Mouse (Mus musculus) embryonic facial prominence, embryonic 12.5 days (tissue): ENCODE data around the gene Clec2l. TPM values are rescaled to one million over a fixed set of nuclear protein-coding genes. Genes with fewer than 3 reads are reported as not detected.
"Not testable (repeated sequence)": the region's sequence is repeated elsewhere in the genome, so short reads cannot be mapped to it uniquely, and the experiment has no call there.

Source experiments
- ATAC-seq: fragments of 200-750 bp; cut with Nextera tagmentation; 2 replicates; pipeline ENCODE4 v1.8.0; 2017; ENCODE audit not compliant: insufficient number of reproducible peaks, insufficient read depth, low FRiP score, low TSS enrichment
- H3K27ac ChIP-seq: fragments of 300-500 bp; sonication (generic); 2 replicates; pipeline ENCODE4 v1.5.1; 2016; ENCODE audit warnings: mild to moderate bottlenecking
- H3K27me3 ChIP-seq: fragments of 300-500 bp; sonication (generic); 2 replicates; pipeline ENCODE4 v1.6.1; 2016; ENCODE audit warnings: mild to moderate bottlenecking, moderate library complexity
- H3K36me3 ChIP-seq: fragments of 300-500 bp; sonication (generic); 2 replicates; pipeline ENCODE4 v1.6.1; 2016; ENCODE audit warnings: mild to moderate bottlenecking
- H3K4me1 ChIP-seq: fragments of 300-500 bp; sonication (generic); 2 replicates; pipeline ENCODE4 v1.6.1; 2016
- H3K4me2 ChIP-seq: fragments of 300-500 bp; sonication (generic); replicated peaks from 2 replicates; pipeline ENCODE4 v1.6.1; 2016; ENCODE audit warnings: mild to moderate bottlenecking, moderate library complexity
- H3K4me3 ChIP-seq: fragments of 300-500 bp; sonication (generic); 2 replicates; pipeline ENCODE4 v1.5.1; 2016; ENCODE audit warnings: mild to moderate bottlenecking
- H3K9ac ChIP-seq: fragments of 300-500 bp; sonication (generic); 2 replicates; pipeline ENCODE4 v1.6.1; 2016; ENCODE audit warnings: mild to moderate bottlenecking, moderate library complexity
- H3K9me3 ChIP-seq: fragments of 300-500 bp; sonication (generic); 2 replicates; pipeline ENCODE4 v1.6.1; 2016; ENCODE audit warnings: mild to moderate bottlenecking, moderate library complexity
- WGBS: fragments of 180-500 bp; shearing (Covaris S2); methylation state at CpG from one replicate; pipeline ENCODE4 v1.1.7; 2016; 5-methylcytosine and 5-hydroxymethylcytosine counted together
- polyA plus RNA-seq: library from polyadenylated mRNA; unstranded; fragments of >200 nt; fragmentation: Nextera tagmentation; extraction: Ambion mirVana; gene quantifications from 2 replicates; pipeline ENCODE4 v1.2.1, GENCODE M21; 2016

Clec2l gene
- polyA plus RNA-seq, 1 experiment from 2014 or later, result 2.8 TPM

- H3K27me3 ChIP-seq, result peaks cover 79% of the 10 kb centered on the region
These were observed 25.8 kb upstream of the Clec2l start, which contains the start of gene Klrg2 for GRCm38 (mm10) chr6:38636852-38637618. TSS of gene Klrg2 (minus strand) at chr6:38637242.

GRCm38 (mm10) chr6:38640401-38640800 is 22.5 kb upstream of the Clec2l start:
- no peak for ATAC-seq
- 79% methylated on average over 11 of the region's 11 CpGs for WGBS
- no peak overlapping the region for H3K4me3 ChIP-seq
- H3K4me2 ChIP-seq, result no peak overlapping the region
- no peaks in the 10 kb centered on the region for H3K36me3 ChIP-seq
- H3K9ac ChIP-seq, result no peak overlapping the region
- no peak overlapping the region for H3K27ac ChIP-seq
- H3K27me3 ChIP-seq, result peaks cover 54% of the 10 kb centered on the region
- no peaks in the 10 kb centered on the region for H3K9me3 ChIP-seq
- H3K4me1 ChIP-seq, result peaks cover 15% of the 10 kb centered on the region

More at GRCm38 (mm10) chr6:38636852-38637618, 25.8 kb upstream of the Clec2l start, which contains the start of gene Klrg2:
- no peaks in the 10 kb centered on the region; the same call in 1 of the 2 replicates for H3K36me3 ChIP-seq
- 2% methylated on average over 60 of the region's 60 CpGs for WGBS
- peak; percentile 79 for ATAC-seq
- H3K27ac ChIP-seq, result no peak within 1 kb of the TSS
- H3K4me3 ChIP-seq, result peak within 1 kb of the TSS; percentile 50
- H3K4me1 ChIP-seq, result peaks cover 15% of the 10 kb centered on the region
- peak within 1 kb of the TSS; percentile 99 for H3K4me2 ChIP-seq
- peak within 1 kb of the TSS; percentile 59 for H3K9ac ChIP-seq
- no peaks in the 10 kb centered on the region for H3K9me3 ChIP-seq

DNA sequence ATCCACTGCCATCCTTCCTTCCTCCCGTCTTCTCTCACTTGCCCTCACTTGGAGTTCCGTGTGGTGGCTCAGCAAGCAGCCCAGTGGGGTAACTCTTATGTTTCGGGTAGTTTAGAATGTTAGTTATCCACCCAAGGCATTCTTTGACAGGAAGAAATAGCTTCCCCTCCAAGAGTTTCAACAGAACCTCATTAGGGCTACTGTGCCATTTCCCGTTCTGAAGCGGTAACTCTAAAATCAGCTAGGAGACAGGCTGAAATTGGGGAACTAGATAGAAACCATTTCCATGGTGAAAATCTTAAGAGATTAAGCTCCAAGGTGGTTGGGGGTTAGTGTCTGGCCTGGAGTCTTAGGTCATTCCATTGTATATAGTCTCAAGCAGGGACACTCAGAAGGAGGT is 21.6 kb upstream of the Clec2l start:
- Histone ChIP-seq H3K27ac (no peak overlapping the region), H3K4me2 (no peak overlapping the region), H3K36me3 (no peaks in the 10 kb centered on the region), H3K4me3 (no peak overlapping the region), H3K27me3 (peaks cover 46% of the 10 kb centered on the region), H3K4me1 (peaks cover 7% of the 10 kb centered on the region), H3K9ac (no peak overlapping the region), H3K9me3 (no peaks in the 10 kb centered on the region)
- no peak for ATAC-seq
- 68% methylated on average over 5 of the region's 5 CpGs for WGBS

GRCm38 (mm10) chr6:38641645-38642044 is 21.2 kb upstream of the Clec2l start:
- ATAC-seq, result no peak
- Histone ChIP-seq H3K27ac (no peak overlapping the region), H3K4me1 (peaks cover 3% of the 10 kb centered on the region), H3K9ac (no peak overlapping the region), H3K4me2 (no peak overlapping the region), H3K36me3 (no peaks in the 10 kb centered on the region), H3K27me3 (peaks cover 42% of the 10 kb centered on the region), H3K9me3 (no peaks in the 10 kb centered on the region), H3K4me3 (no peak overlapping the region)
- WGBS, result 40% methylated on average over 5 of the region's 5 CpGs

- WGBS, result 75% methylated on average over 5 of the region's 5 CpGs
- ATAC-seq, result 0 out of 2 replicates have a peak, but pooled peaks have one; percentile 72
- no peaks in the 10 kb centered on the region for H3K36me3 ChIP-seq
- no peaks in the 10 kb centered on the region for H3K9me3 ChIP-seq
- no peak overlapping the region for H3K4me3 ChIP-seq
- H3K9ac ChIP-seq, result no peak overlapping the region
- H3K4me2 ChIP-seq, result no peak overlapping the region
- no peak overlapping the region for H3K27ac ChIP-seq
- H3K27me3 ChIP-seq, result peaks cover 38% of the 10 kb centered on the region
- no peaks in the 10 kb centered on the region for H3K4me1 ChIP-seq
These were observed 20.3 kb upstream of the Clec2l start for GRCm38 (mm10) chr6:38642593-38642992.

DNA sequence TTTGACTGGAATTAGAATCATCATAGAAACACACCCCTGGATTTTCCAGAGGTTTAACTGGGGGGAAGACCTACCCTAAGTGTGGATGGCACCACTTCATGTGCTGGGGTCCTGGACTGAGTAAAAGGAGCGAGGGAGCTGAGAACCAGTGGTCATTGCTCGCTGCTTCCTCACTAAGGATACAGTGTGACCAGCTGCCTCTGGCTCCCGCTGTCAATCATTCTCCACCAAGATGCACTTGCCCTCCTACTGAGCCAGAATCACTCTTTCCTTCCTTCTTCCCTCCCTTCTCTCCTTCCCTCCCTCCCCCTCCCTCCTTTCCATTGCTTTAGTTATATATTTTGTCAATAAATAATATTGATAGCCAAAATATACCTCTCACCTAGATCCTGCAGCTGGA is 19.8 kb upstream of the Clec2l start:
- no peak overlapping the region for H3K27ac ChIP-seq
- no peaks in the 10 kb centered on the region for H3K9me3 ChIP-seq
- no peak for ATAC-seq
- no peak overlapping the region for H3K4me3 ChIP-seq
- 82% methylated on average over 3 of the region's 3 CpGs for WGBS
- no peak overlapping the region for H3K4me2 ChIP-seq
- H3K36me3 ChIP-seq, result no peaks in the 10 kb centered on the region
- H3K9ac ChIP-seq, result no peak overlapping the region
- peaks cover 33% of the 10 kb centered on the region for H3K27me3 ChIP-seq
- H3K4me1 ChIP-seq, result no peaks in the 10 kb centered on the region

DNA sequence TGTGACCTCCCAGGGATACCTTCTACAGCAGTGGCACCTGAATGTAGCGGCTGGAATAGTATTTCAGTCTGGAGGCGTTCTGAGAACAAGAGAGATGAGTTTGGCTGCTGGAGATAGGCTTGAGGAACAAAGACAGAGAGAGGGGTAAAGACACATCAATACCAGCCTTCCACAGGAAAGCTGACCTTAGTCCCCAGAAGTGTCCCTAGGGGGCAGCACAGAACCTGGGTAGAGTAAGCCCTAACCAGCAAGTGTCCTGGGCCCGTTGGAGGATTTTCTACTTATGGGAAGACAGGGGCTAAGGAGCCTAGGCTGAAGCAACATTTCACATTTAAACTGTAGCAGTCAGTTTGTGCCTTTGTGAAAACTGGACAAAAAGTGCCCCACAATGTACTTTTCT is 13.3 kb upstream of the Clec2l start:
- 72% methylated on average over 3 of the region's 3 CpGs for WGBS
- no peak overlapping the region for H3K4me3 ChIP-seq
- no peaks in the 10 kb centered on the region for H3K4me1 ChIP-seq
- H3K9ac ChIP-seq, result no peak overlapping the region
- no peaks in the 10 kb centered on the region for H3K36me3 ChIP-seq
- H3K4me2 ChIP-seq, result no peak overlapping the region
- H3K27ac ChIP-seq, result no peak overlapping the region
- peaks cover 4% of the 10 kb centered on the region; the same call in 1 of the 2 replicates for H3K27me3 ChIP-seq
- ATAC-seq, result no peak
- H3K9me3 ChIP-seq, result no peaks in the 10 kb centered on the region

- H3K36me3 ChIP-seq, result no peaks in the 10 kb centered on the region
- no peak overlapping the region for H3K4me3 ChIP-seq
- peaks cover 4% of the 10 kb centered on the region; the same call in 1 of the 2 replicates for H3K27me3 ChIP-seq
- no peak overlapping the region for H3K4me2 ChIP-seq
- H3K9me3 ChIP-seq, result no peaks in the 10 kb centered on the region
- 39% methylated on average over 14 of the region's 14 CpGs for WGBS
- no peaks in the 10 kb centered on the region for H3K4me1 ChIP-seq
- no peak for ATAC-seq
- no peak overlapping the region for H3K27ac ChIP-seq
- no peak overlapping the region for H3K9ac ChIP-seq
These were observed 12.5 kb upstream of the Clec2l start for GRCm38 (mm10) chr6:38650263-38650937.

- Histone ChIP-seq H3K4me2 (no peak overlapping the region), H3K4me1 (no peaks in the 10 kb centered on the region), H3K36me3 (no peaks in the 10 kb centered on the region), H3K27ac (no peak overlapping the region), H3K9me3 (no peaks in the 10 kb centered on the region), H3K9ac (no peak overlapping the region), H3K27me3 (peaks cover 39% of the 10 kb centered on the region; the same call in 1 of the 2 replicates), H3K4me3 (no peak overlapping the region)
- WGBS, result 30% methylated on average over 4 of the region's 4 CpGs
- ATAC-seq, result no peak
These were observed 1.2 kb upstream of the Clec2l start for GRCm38 (mm10) chr6:38661626-38662025.

GRCm38 (mm10) chr6:38669580-38669979 is 6.7 kb downstream of the Clec2l start:
- H3K27me3 ChIP-seq, result peaks cover 14% of the 10 kb centered on the region; the same call in 1 of the 2 replicates
- H3K9ac ChIP-seq, result no peak overlapping the region
- no peak overlapping the region for H3K4me3 ChIP-seq
- H3K36me3 ChIP-seq, result no peaks in the 10 kb centered on the region
- H3K4me2 ChIP-seq, result no peak overlapping the region
- H3K4me1 ChIP-seq, result no peaks in the 10 kb centered on the region
- no peak for ATAC-seq
- WGBS, result 60% methylated on average over 4 of the region's 6 CpGs
- H3K9me3 ChIP-seq, result no peaks in the 10 kb centered on the region
- no peak overlapping the region for H3K27ac ChIP-seq

DNA sequence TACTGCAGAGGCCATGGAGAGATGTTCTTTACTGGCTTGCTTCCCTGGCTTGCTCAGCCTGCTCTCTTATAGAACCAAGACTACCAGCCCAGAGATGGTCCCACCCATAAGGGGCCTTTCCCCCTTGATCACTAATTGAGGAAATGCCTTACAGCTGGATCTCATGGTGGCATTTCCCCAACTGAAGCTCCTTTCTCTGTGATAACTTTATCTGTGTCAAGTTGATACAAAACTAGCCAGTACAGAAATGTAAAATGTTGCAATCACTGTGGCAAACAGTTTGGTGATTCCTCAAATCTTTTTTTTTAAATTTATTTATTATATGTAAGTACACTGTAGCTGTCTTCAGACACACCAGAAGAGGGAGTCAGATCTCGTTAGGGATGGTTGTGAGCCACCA is 7.6 kb downstream of the Clec2l start:
- not testable (repeated sequence) for H3K4me3 ChIP-seq, H3K27me3 ChIP-seq, ATAC-seq, H3K9me3 ChIP-seq, H3K27ac ChIP-seq, H3K4me1 ChIP-seq, H3K4me2 ChIP-seq, H3K36me3 ChIP-seq, H3K9ac ChIP-seq
- 73% methylated on average over 1 of the region's 1 CpGs for WGBS

GRCm38 (mm10) chr6:38671270-38671669 is 8.4 kb downstream of the Clec2l start:
- no peaks in the 10 kb centered on the region for H3K9me3 ChIP-seq
- no peak overlapping the region for H3K4me3 ChIP-seq
- ATAC-seq, result no peak
- no peak overlapping the region for H3K4me2 ChIP-seq
- no peaks in the 10 kb centered on the region for H3K36me3 ChIP-seq
- H3K27me3 ChIP-seq, result no peaks in the 10 kb centered on the region
- no peaks in the 10 kb centered on the region for H3K4me1 ChIP-seq
- no peak overlapping the region for H3K9ac ChIP-seq
- WGBS, result 68% methylated on average over 7 of the region's 7 CpGs
- H3K27ac ChIP-seq, result no peak overlapping the region
